Mouse (Mus musculus) lung, adult 2 months (tissue): Measurements from ENCODE around the gene Arrdc3.

Source experiments
- CTCF ChIP-seq: fragments of 200-500 bp; IDR thresholded peaks from 2 replicates; pipeline ENCODE4 v1.5.1; 2011; ENCODE audit warnings: mild to moderate bottlenecking, low read length, control low read depth; ENCODE audit not compliant: insufficient read depth
- POLR2A ChIP-seq: fragments of 200-500 bp; IDR thresholded peaks from 2 replicates; pipeline ENCODE4 v1.6.1; 2011; ENCODE audit warnings: low read depth, mild to moderate bottlenecking, control low read depth, low read length, borderline replicate concordance; ENCODE audit errors: extremely low read depth

DNA sequence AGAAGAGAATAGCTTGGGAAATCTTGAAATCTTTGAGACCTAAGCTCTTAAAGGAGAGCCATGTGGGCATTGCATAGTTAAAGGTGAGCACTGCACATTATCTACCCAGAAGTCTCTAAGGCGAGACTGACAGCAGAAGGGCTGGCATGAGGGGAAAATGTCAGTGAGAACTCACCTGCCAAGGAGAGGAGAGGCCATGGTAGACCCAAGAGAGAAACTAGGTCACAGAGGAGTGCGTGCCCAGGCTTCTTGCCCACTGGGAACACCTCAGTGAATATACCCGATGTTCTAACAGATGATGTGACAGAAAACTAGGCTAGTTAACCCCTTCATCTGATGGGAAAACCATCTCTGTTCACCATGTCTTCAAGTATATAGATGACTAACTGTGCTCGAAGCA lies 18.2 kb downstream of the Arrdc3 start:
- TF ChIP-seq CTCF, result no peak
- TF ChIP-seq POLR2A, result no peak
